Mouse (Mus musculus) MEL (cell line): ENCODE data around the gene Smap2. TPM values are rescaled to one million over a fixed set of nuclear protein-coding genes. Genes with fewer than 3 reads are reported as not detected.

Experiments
- DNase-seq: peaks from one replicate; pipeline ENCODE4 v3.0.0; 2011; ENCODE audit warnings: low read depth, low spot score
- H3K27ac ChIP-seq: 2 replicates; pipeline ENCODE4 v1.5.1; 2012; ENCODE audit warnings: low read depth, mild to moderate bottlenecking, control low read depth, low read length, moderate library complexity; ENCODE audit not compliant: control insufficient read depth
- H3K27me3 ChIP-seq, 2 experiments: fragments of 150-350 bp in 1 of 2; sonication (generic) in 1 of 2; 2 replicates each; pipeline ENCODE4 v1.6.1; 2012; ENCODE audit warnings: low read length in 2 of 2, mild to moderate bottlenecking in 2 of 2, improper control_type of control experiment in 1 of 2, moderate library complexity in 1 of 2; ENCODE audit not compliant: insufficient read depth in 2 of 2, control insufficient read depth in 1 of 2
- H3K36me3 ChIP-seq, 2 experiments: 2 replicates each; pipeline ENCODE4 v1.6.1; 2012 to 2014; ENCODE audit warnings: low read length in 2 of 2, improper control_type of control experiment in 1 of 2, inconsistent platforms in 1 of 2, mild to moderate bottlenecking in 1 of 2; ENCODE audit not compliant: insufficient read depth in 2 of 2, control insufficient read depth in 1 of 2
- H3K4me1 ChIP-seq, 2 experiments: fragments of 150-350 bp in 1 of 2; sonication (generic) in 1 of 2; 2 replicates each; pipeline ENCODE4 v1.6.1; 2012; ENCODE audit warnings: low read length in 2 of 2, improper control_type of control experiment in 1 of 2, mild to moderate bottlenecking in 1 of 2; ENCODE audit not compliant: insufficient read depth in 2 of 2, control insufficient read depth in 1 of 2
- H3K4me3 ChIP-seq, 2 experiments: fragments of 150-350 bp in 1 of 2; sonication (generic) in 1 of 2; 2 replicates each; pipeline ENCODE4 v1.5.1; 2012; ENCODE audit warnings: low read depth in 2 of 2, low read length in 2 of 2, mild to moderate bottlenecking in 2 of 2, moderate library complexity in 2 of 2, control low read depth in 1 of 2, improper control_type of control experiment in 1 of 2; ENCODE audit not compliant: control insufficient read depth in 1 of 2, insufficient read depth in 1 of 2
- H3K79me2 ChIP-seq: 2 replicates; pipeline ENCODE4 v1.6.1; 2012; ENCODE audit warnings: mild to moderate bottlenecking, low read length, moderate library complexity; ENCODE audit not compliant: control insufficient read depth, poor library complexity, insufficient read depth
- H3K9ac ChIP-seq: 2 replicates; pipeline ENCODE4 v1.6.1; 2012; ENCODE audit warnings: low read depth, mild to moderate bottlenecking, control low read depth, low read length, moderate library complexity; ENCODE audit not compliant: control insufficient read depth, poor library complexity, severe bottlenecking
- H3K9me3 ChIP-seq: fragments of 150-350 bp; sonication (generic); replicated peaks from 2 replicates; pipeline ENCODE4 v1.6.1; 2012; ENCODE audit warnings: mild to moderate bottlenecking, low read length, improper control_type of control experiment, moderate library complexity; ENCODE audit not compliant: insufficient read depth
- E2F4 ChIP-seq: IDR thresholded peaks from 2 replicates; pipeline ENCODE4 v1.6.1; 2011; ENCODE audit warnings: low read depth, low read length, improper control_type of control experiment, borderline replicate concordance
- ETS1 ChIP-seq: IDR thresholded peaks from 2 replicates; pipeline ENCODE4 v1.6.1; 2012; ENCODE audit warnings: low read depth, mild to moderate bottlenecking, inconsistent platforms, low read length, improper control_type of control experiment, moderate library complexity
- GATA1 ChIP-seq: IDR thresholded peaks from 2 replicates; pipeline ENCODE4 v1.6.1; 2011; ENCODE audit warnings: low read depth, low read length, improper control_type of control experiment
- JUND ChIP-seq: IDR thresholded peaks from 2 replicates; pipeline ENCODE4 v1.6.1; 2011; ENCODE audit warnings: low read depth, mild to moderate bottlenecking, improper control_type of control experiment, low read length
- MAFK ChIP-seq: IDR thresholded peaks from 2 replicates; pipeline ENCODE4 v1.6.1; 2011; ENCODE audit warnings: low read depth, mild to moderate bottlenecking, low read length, improper control_type of control experiment, borderline replicate concordance
- MAX ChIP-seq: IDR thresholded peaks from 2 replicates; pipeline ENCODE4 v1.6.1; 2011; ENCODE audit warnings: low read length, improper control_type of control experiment
- MYC ChIP-seq: IDR thresholded peaks from 2 replicates; pipeline ENCODE4 v1.6.1; 2011; ENCODE audit warnings: low read depth, mild to moderate bottlenecking, low read length, improper control_type of control experiment, moderate library complexity
- NELFE ChIP-seq: IDR thresholded peaks from 2 replicates; pipeline ENCODE4 v1.6.1; 2011; ENCODE audit warnings: low read depth, low read length, improper control_type of control experiment
- TAL1 ChIP-seq: IDR thresholded peaks from 2 replicates; pipeline ENCODE4 v1.6.1; 2012; ENCODE audit warnings: mild to moderate bottlenecking, inconsistent platforms, low read length, moderate library complexity, mixed read lengths
- TBP ChIP-seq: IDR thresholded peaks from 2 replicates; pipeline ENCODE4 v1.8.0; 2011; ENCODE audit warnings: low read depth, low read length, improper control_type of control experiment
- TCF12 ChIP-seq: IDR thresholded peaks from 2 replicates; pipeline ENCODE4 v1.6.1; 2014; ENCODE audit warnings: low read depth, mild to moderate bottlenecking, inconsistent platforms, low read length, improper control_type of control experiment, moderate library complexity
- USF1 ChIP-seq: IDR thresholded peaks from 2 replicates; pipeline ENCODE4 v1.6.1; 2014; ENCODE audit warnings: low read depth, mild to moderate bottlenecking, inconsistent platforms, low read length, improper control_type of control experiment, moderate library complexity
- polyA plus RNA-seq, 2 experiments: library from polyadenylated mRNA; stranded (reverse) in 1 of 2; unstranded in 1 of 2; fragments of >175 nt in 1 of 2; fragments of >200 nt in 1 of 2; gene quantifications; 2 replicates each; pipeline versions ENCODE4 v1.2.1 to v1.2.4; 2012; ENCODE audit warnings: low replicate concordance in 2 of 2, low read depth in 1 of 2; ENCODE audit not compliant: insufficient read length in 2 of 2, insufficient read depth in 1 of 2, missing spikeins in 1 of 2
- total RNA-seq: library from RNA; depleted of rRNA; stranded (reverse); fragments of 300-350 nt; gene quantifications from 2 replicates; pipeline ENCODE4 v1.2.3, GENCODE M21; 2012

The Smap2 gene
- total and polyA plus RNA-seq, 3 experiments, result 36.5 to 118 (median 83.5) TPM

- peak; percentile 55 for TF ChIP-seq MAX
- TF ChIP-seq TCF12, result peak; percentile 55
- no peak for TF ChIP-seq USF1
- TF ChIP-seq NELFE, result peak; percentile 93
- TF ChIP-seq MYC, result no peak
- no peak for TF ChIP-seq TBP
These were observed 65.5 kb downstream of the Smap2 start, which contains the start of gene Zfp69 (continued) for GRCm38 (mm10) chr4:120951428-120951973.

GRCm38 (mm10) chr4:120950763-120951427 lies 66.2 kb downstream of the Smap2 start:
- Histone ChIP-seq H3K9ac (peak overlapping the region; percentile 81), H3K27ac (peak overlapping the region; percentile 64), H3K79me2 (no peaks in the 10 kb centered on the region; the same call in 1 of the 2 replicates), H3K36me3 (peaks cover 0 to 7% of the 10 kb centered on the region in 2 experiments; a peak in 2 of 4 replicates), H3K9me3 (no peaks in the 10 kb centered on the region), H3K4me3 (peak overlapping the region; percentile 85 to 89), H3K27me3 (no peaks in the 10 kb centered on the region), H3K4me1 (peaks cover 4 to 15% of the 10 kb centered on the region in 2 experiments)
- TF ChIP-seq GATA1 (no peak), TBP (0 out of 2 replicates have a peak, but pooled peaks have one; percentile 24)
- DNase-seq, result peak; percentile 68

GRCm38 (mm10) chr4:120948938-120949337 lies 68.1 kb downstream of the Smap2 start:
- Histone ChIP-seq H3K27ac (no peak overlapping the region), H3K4me1 (peaks cover 4 to 15% of the 10 kb centered on the region in 2 experiments), H3K9ac (no peak overlapping the region), H3K27me3 (no peaks in the 10 kb centered on the region), H3K9me3 (no peaks in the 10 kb centered on the region), H3K4me3 (no peak overlapping the region), H3K36me3 (peaks cover 0 to 7% of the 10 kb centered on the region in 2 experiments; a peak in 2 of 4 replicates), H3K79me2 (no peaks in the 10 kb centered on the region; the same call in 1 of the 2 replicates)
- DNase-seq, result no peak
- TF ChIP-seq MAFK (no peak), E2F4 (no peak)

GRCm38 (mm10) chr4:120935006-120935405 lies 82.0 kb downstream of the Smap2 start:
- Histone ChIP-seq H3K4me1 (no peaks in the 10 kb centered on the region), H3K9ac (no peak overlapping the region), H3K27me3 (no peaks in the 10 kb centered on the region), H3K79me2 (no peaks in the 10 kb centered on the region), H3K27ac (no peak overlapping the region), H3K9me3 (no peaks in the 10 kb centered on the region), H3K4me3 (no peak overlapping the region), H3K36me3 (no peaks in the 10 kb centered on the region; a peak in 1 of 4 replicates)
- DNase-seq, result no peak
- TF ChIP-seq JUND, result no peak
- TF ChIP-seq TAL1, result no peak
- no peak for TF ChIP-seq ETS1
